Mouse (Mus musculus) heart, embryonic 13.5 days (tissue): ENCODE data around the gene Itga4. TPM values are rescaled to one million over a fixed set of nuclear protein-coding genes. Genes with fewer than 3 reads are reported as not detected.
A peak's percentile ranks its signal among the peaks of the same experiment; 100 is the strongest.

Experiments
- ATAC-seq: fragments of 200-750 bp; cut with Nextera tagmentation; 2 replicates; pipeline ENCODE4 v1.8.0; 2017; ENCODE audit warnings: moderate TSS enrichment; ENCODE audit not compliant: insufficient number of reproducible peaks, low FRiP score, low TSS enrichment; ENCODE audit errors: extremely low read depth
- H3K27ac ChIP-seq: fragments of 300-500 bp; sonication (generic); replicated peaks from 2 replicates; pipeline ENCODE4 v1.5.1; 2015; ENCODE audit warnings: moderate library complexity, mild to moderate bottlenecking, inconsistent platforms
- H3K27me3 ChIP-seq: fragments of 300-500 bp; sonication (generic); replicated peaks from 2 replicates; pipeline ENCODE4 v1.6.1; 2015; ENCODE audit warnings: mild to moderate bottlenecking, inconsistent platforms
- H3K36me3 ChIP-seq: fragments of 300-500 bp; sonication (generic); 2 replicates; pipeline ENCODE4 v1.6.1; 2015; ENCODE audit warnings: mild to moderate bottlenecking, inconsistent platforms
- H3K4me1 ChIP-seq: fragments of 300-500 bp; sonication (generic); 2 replicates; pipeline ENCODE4 v1.6.1; 2015; ENCODE audit warnings: inconsistent platforms
- H3K4me2 ChIP-seq: fragments of 300-500 bp; sonication (generic); 2 replicates; pipeline ENCODE4 v1.6.1; 2015; ENCODE audit warnings: inconsistent platforms, mild to moderate bottlenecking, moderate library complexity
- H3K4me3 ChIP-seq: fragments of 300-500 bp; sonication (generic); 2 replicates; pipeline ENCODE4 v1.5.1; 2015; ENCODE audit warnings: moderate library complexity, mild to moderate bottlenecking, inconsistent platforms
- H3K9ac ChIP-seq: fragments of 300-500 bp; sonication (generic); 2 replicates; pipeline ENCODE4 v1.6.1; 2015; ENCODE audit warnings: inconsistent platforms, mild to moderate bottlenecking, moderate library complexity
- H3K9me3 ChIP-seq: fragments of 300-500 bp; sonication (generic); 2 replicates; pipeline ENCODE4 v1.6.1; 2016; ENCODE audit warnings: inconsistent platforms
- WGBS: fragments of 180-500 bp; shearing (Covaris S2); methylation state at CpG from one replicate; pipeline ENCODE4 v1.1.7; 2015; ENCODE audit warnings: mixed read lengths; 5-methylcytosine and 5-hydroxymethylcytosine counted together
- polyA plus RNA-seq: library from polyadenylated mRNA; unstranded; fragments of >200 nt; fragmentation: Nextera tagmentation; extraction: Ambion mirVana; gene quantifications from 2 replicates; pipeline ENCODE4 v1.2.1, GENCODE M21; 2015

Itga4 gene
- polyA plus RNA-seq, 1 experiment from 2014 or later: 3.8 TPM

DNA sequence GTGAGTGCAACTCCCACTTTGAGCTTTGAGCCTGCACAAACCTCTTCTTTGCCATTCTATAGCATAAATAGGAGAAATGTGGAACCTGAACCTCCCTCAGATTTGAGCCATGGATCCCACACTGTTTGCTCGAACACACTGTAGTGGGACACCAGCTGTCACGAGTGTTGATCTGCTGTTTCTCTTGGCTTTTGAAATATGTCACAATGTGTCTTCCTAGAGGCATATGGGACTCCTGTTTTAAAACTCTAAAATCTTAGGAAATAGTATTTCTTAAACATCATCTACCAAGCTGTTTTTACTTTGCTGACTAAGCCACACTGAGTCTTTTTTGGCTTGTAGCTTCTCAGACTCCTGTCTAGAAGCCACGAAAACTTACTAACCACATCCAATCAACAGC, 102.6 kb downstream of the Itga4 start:
- no peaks in the 10 kb centered on the region for H3K27me3 ChIP-seq
- no peaks in the 10 kb centered on the region for H3K4me1 ChIP-seq
- no peak overlapping the region for H3K9ac ChIP-seq
- no peaks in the 10 kb centered on the region for H3K9me3 ChIP-seq
- no peak for ATAC-seq
- no peak overlapping the region for H3K4me3 ChIP-seq
- no peak overlapping the region for H3K27ac ChIP-seq
- no peak overlapping the region for H3K4me2 ChIP-seq
- WGBS: 70% methylated on average over 3 of the region's 3 CpGs
- H3K36me3 ChIP-seq: no peaks in the 10 kb centered on the region

DNA sequence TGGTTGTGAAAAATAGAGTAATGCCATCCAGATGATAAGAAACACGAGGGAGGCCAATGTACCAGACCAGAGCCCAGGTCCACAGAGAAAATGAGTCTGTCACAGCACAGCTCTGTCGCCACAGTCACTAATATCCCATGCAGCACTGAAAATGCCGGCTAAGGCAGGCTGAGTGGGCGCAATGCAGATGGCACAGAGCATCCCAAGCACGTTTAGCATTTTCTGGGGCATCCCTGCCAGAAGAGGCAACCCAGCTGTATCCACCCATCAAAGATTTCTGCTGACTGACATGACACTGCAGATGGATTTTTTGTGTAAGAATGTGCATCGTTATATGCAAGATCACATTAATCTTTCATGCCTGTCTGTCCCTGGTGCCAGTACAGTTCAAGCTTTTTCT, 106.8 kb downstream of the Itga4 start:
- no peak overlapping the region for H3K27ac ChIP-seq
- no peak overlapping the region for H3K4me3 ChIP-seq
- H3K9me3 ChIP-seq: no peaks in the 10 kb centered on the region
- WGBS: 68% methylated on average over 6 of the region's 6 CpGs
- H3K36me3 ChIP-seq: no peaks in the 10 kb centered on the region
- no peak for ATAC-seq
- no peaks in the 10 kb centered on the region for H3K27me3 ChIP-seq
- peaks cover 9% of the 10 kb centered on the region; the same call in 1 of the 2 replicates for H3K4me1 ChIP-seq
- no peak overlapping the region for H3K4me2 ChIP-seq
- no peak overlapping the region for H3K9ac ChIP-seq

DNA sequence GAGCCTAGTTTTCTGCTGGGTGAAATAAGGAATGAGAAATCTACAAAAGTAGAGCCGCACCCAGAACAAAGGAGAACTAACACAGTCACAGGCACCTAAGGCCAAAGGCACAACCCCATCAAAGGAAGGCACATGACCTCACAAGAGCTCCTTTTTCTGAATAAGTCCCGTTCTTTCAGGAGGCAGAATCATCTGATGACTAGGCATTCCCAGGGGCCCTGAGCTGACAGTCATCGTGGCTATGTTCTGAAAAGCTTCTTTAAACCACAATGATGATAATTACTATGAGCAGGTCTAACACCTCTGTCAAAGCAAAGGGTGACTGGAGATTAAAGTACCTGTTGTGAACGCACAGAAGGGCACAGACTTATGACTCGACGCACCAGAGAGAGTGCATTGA, 108.7 kb downstream of the Itga4 start:
- Histone ChIP-seq H3K27ac (no peak overlapping the region), H3K36me3 (no peaks in the 10 kb centered on the region), H3K9me3 (no peaks in the 10 kb centered on the region), H3K27me3 (no peaks in the 10 kb centered on the region), H3K9ac (no peak overlapping the region), H3K4me3 (no peak overlapping the region), H3K4me1 (peaks cover 16% of the 10 kb centered on the region), H3K4me2 (no peak overlapping the region)
- 61% methylated on average over 6 of the region's 6 CpGs for WGBS
- no peak for ATAC-seq

DNA sequence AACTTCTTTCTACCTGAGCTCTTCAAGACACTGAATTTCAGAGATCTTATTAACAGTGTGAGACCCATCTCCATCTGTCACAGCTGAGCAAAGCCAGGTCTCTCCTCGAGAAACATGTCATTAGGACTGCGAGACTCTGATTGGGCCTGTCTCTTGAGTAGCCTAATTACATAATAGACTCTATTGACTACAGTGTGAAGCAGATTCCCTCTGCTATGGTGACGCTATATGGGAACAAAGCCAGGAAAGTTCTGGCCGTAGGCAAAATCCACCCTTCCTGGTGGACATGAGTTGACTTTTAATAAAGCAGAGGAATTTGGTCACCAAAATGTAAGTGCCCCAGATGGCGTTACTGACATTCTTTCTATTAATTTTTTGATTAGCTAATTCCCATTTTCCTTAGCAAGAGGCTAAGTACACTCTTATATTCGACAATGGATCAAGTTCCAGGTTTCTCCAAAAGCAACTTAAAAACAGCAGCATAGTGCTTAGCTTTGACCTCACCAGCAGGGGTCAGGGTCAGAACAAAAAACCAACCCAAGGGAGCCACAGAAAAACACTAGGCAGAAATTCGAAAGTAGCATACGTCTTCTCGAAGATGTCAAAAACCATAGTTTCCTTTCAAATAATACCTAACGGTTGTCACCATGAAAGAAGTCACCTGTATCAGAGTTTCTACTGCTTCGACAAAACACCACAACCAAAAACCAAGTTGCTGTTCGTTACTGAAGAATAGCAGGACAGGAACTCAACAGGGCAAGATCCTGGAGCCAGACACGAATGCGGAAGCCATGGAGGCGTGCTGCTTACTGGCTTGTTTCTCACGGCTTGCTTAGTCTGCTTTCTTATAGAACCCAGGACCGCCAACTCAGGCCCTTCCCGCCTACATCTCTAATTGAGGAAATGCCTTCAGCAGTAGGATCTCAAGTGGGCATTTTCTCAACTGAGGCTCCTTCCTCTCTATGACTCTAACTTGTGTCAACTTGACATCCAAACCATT, 112.5 kb downstream of the Itga4 start:
- Histone ChIP-seq H3K4me1 (peaks cover 16% of the 10 kb centered on the region), H3K9ac (no peak overlapping the region), H3K9me3 (no peaks in the 10 kb centered on the region), H3K4me2 (no peak overlapping the region), H3K27ac (no peak overlapping the region), H3K4me3 (no peak overlapping the region), H3K36me3 (no peaks in the 10 kb centered on the region), H3K27me3 (no peaks in the 10 kb centered on the region)
- no peak for ATAC-seq
- WGBS: 64% methylated on average over 18 of the region's 18 CpGs

DNA sequence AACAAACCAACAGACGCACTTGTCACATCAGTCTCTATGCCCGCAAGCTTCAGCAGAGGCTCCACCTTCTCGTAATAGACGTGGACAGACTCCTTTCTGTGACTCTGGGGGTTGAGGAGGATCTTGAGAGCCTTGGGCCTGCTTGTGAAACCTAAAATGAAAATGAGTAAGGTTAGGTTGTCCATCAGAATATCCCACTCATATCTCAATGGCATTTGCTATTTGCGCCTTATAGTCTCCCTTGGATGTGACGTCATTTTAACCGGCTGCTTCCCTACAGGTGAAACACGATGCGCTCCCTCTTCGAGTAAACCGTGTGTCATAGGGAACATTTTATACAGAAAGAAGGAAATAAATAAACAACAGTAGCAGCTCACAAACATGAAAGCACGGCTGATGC, 113.4 kb downstream of the Itga4 start:
- H3K9me3 ChIP-seq: no peaks in the 10 kb centered on the region
- no peak overlapping the region for H3K4me3 ChIP-seq
- H3K4me1 ChIP-seq: peaks cover 16% of the 10 kb centered on the region
- no peak overlapping the region for H3K4me2 ChIP-seq
- no peak overlapping the region for H3K27ac ChIP-seq
- no peak overlapping the region for H3K9ac ChIP-seq
- no peaks in the 10 kb centered on the region for H3K27me3 ChIP-seq
- H3K36me3 ChIP-seq: no peaks in the 10 kb centered on the region
- 84% methylated on average over 12 of the region's 12 CpGs for WGBS
- no peak for ATAC-seq

DNA sequence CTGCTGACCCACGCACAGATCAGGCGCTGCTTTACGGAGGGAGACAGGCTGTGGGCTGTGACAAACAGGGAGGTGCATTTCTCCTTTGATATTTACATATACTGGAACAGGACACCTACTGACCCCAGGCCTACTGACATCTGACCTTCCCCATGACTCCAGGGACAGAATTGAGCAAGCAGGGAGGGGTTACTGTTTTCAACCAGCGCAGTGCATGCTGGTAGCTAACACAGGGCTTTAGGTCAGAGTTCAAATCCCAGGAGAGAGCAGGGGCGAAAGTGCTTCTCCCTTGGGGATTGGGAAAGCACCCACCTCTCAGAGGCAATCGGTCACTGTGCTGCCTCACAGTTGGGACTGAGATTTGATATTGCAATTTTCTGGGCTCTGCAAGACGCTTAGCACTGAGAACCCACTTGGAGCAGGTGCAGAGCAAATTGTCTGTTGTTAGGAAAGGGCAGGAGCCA, 113.9 kb downstream of the Itga4 start:
- Histone ChIP-seq H3K27ac (no peak overlapping the region), H3K9ac (no peak overlapping the region), H3K9me3 (no peaks in the 10 kb centered on the region), H3K4me1 (peaks cover 13% of the 10 kb centered on the region), H3K4me3 (no peak overlapping the region), H3K27me3 (no peaks in the 10 kb centered on the region), H3K36me3 (no peaks in the 10 kb centered on the region), H3K4me2 (no peak overlapping the region)
- ATAC-seq: no peak
- 70% methylated on average over 7 of the region's 7 CpGs for WGBS

DNA sequence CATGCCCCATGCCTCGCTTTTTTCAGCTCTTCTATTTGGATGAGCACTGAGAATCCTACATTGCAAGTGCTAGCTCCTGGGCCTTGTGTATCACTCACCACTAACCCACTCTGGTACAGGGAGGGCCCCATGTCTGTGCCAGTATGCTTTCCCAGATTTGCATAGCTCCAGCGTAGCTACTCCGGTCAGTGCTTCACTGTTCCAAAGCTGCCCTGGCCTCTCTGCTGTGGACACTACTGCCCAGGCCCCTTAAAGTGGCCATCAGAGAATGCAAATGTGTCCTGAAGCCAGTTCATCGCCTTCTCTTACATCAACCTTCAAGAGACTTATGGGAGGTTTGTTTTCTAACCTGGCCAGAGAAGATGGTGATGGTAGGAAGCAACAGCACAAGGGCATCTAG, 114.7 kb downstream of the Itga4 start:
- ATAC-seq: no peak
- H3K9ac ChIP-seq: no peak overlapping the region

DNA sequence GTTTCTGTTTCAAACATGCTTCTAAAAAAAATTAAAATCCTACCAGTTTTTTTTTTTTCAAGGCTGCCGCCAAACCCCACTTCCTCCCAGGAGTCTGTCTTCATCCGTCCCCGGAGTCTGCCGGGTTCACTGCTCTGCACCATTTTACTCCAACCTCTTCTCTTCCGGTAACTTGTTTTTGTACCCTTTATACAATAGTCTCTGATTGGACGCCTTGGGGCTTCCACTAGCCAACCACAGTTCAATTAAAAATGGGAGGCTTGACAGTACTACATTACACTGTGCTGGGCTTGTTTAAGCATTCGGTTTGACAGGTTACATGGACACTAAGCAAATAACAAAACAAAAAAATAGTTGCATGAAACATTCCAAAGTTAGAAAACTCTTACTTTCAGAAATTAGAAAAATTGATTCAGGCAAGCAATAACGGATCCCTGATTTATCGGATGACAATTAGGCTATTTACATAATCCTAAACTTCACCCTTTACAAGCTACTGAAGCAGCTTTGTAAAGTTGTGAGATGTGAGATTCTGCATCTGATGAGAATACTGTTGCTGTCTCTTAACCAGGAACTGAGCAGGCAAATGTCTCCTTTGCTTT, 115.6 kb downstream of the Itga4 start:
- no peaks in the 10 kb centered on the region for H3K27me3 ChIP-seq
- ATAC-seq: no peak
- H3K36me3 ChIP-seq: no peaks in the 10 kb centered on the region
- H3K27ac ChIP-seq: no peak overlapping the region
- peak overlapping the region; percentile 17 for H3K4me3 ChIP-seq
- no peak overlapping the region for H3K9ac ChIP-seq
- H3K4me2 ChIP-seq: peak overlapping the region; percentile 7; the same call in 1 of the 2 replicates
- 75% methylated on average over 9 of the region's 9 CpGs for WGBS
- no peaks in the 10 kb centered on the region for H3K9me3 ChIP-seq
- H3K4me1 ChIP-seq: peaks cover 7% of the 10 kb centered on the region; the same call in 1 of the 2 replicates

More for the DNA sequence above, 114.7 kb downstream of the Itga4 start:
- H3K4me2 ChIP-seq: no peak overlapping the region
- H3K27ac ChIP-seq: no peak overlapping the region
- no peaks in the 10 kb centered on the region for H3K36me3 ChIP-seq
- WGBS: 74% methylated on average over 4 of the region's 4 CpGs
- no peaks in the 10 kb centered on the region for H3K9me3 ChIP-seq
- H3K4me3 ChIP-seq: no peak overlapping the region
- no peaks in the 10 kb centered on the region for H3K27me3 ChIP-seq
- peaks cover 7% of the 10 kb centered on the region for H3K4me1 ChIP-seq

DNA sequence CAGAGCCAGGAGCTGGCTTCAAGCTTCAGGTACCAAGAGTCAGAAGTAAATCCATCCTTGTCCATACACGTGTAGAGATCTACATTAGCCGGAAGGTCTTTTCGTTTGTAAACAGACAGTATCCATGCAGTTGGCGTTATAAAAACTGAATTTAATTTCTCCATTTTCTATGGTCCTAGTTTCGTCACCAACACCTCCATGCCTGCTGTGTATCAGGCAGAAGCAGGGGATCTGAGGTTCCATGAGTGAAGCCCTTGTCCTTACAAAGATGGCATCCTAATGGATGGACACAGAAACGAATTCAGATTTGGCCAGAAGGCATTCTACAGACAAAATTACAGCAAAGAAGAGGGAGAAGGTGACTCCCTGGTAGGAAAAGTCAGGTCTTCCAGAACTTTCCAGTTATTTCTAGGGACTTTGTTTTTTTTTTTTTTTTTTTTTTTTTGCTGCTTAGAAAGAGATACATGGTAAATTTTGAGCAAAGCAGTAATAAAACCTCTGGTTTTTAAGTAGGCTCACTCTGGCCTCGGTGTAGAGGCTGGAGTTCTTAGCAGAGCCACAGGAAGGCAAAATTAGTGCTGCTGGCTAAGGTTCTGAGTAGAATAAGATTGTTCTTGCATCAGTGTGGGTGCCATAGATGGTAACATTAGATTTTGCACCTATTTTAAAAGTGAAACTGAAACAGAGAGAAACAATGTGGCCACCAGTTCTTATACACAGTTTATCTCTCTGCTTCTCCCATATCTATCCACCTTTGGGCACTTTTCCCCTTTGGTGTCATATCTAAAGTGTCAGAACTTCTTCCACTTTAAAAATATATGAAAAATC, 116.3 kb downstream of the Itga4 start:
- H3K9me3 ChIP-seq: no peaks in the 10 kb centered on the region
- H3K36me3 ChIP-seq: no peaks in the 10 kb centered on the region
- no peak overlapping the region for H3K4me2 ChIP-seq
- ATAC-seq: no peak
- no peak overlapping the region for H3K9ac ChIP-seq
- peaks cover 7% of the 10 kb centered on the region; the same call in 1 of the 2 replicates for H3K4me1 ChIP-seq
- H3K27me3 ChIP-seq: no peaks in the 10 kb centered on the region
- H3K27ac ChIP-seq: no peak overlapping the region
- no peak overlapping the region for H3K4me3 ChIP-seq
- WGBS: 79% methylated on average over 7 of the region's 7 CpGs

DNA sequence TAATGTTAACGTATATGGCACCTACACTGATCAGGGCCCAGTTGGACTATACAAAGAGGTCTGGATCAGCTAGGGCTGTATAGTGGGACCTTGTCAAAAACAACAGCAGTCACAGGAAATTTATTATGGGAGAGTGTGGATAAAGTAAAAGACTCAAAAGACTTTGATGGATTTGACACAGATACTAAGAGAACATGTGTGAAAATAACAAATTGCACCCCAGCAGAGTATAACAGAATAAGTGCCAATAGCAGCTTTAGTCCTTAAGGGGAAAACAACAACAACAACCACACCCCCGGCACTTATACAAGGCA, 116.9 kb downstream of the Itga4 start:
- H3K36me3 ChIP-seq: no peaks in the 10 kb centered on the region
- ATAC-seq: no peak
- no peak overlapping the region for H3K27ac ChIP-seq
- WGBS: 61% methylated on average over 2 of the region's 2 CpGs
- H3K4me1 ChIP-seq: peaks cover 7% of the 10 kb centered on the region; the same call in 1 of the 2 replicates
- H3K9ac ChIP-seq: no peak overlapping the region
- H3K4me2 ChIP-seq: no peak overlapping the region
- no peaks in the 10 kb centered on the region for H3K9me3 ChIP-seq
- H3K27me3 ChIP-seq: no peaks in the 10 kb centered on the region
- no peak overlapping the region for H3K4me3 ChIP-seq
